Mouse (Mus musculus): ENCODE data around the gene Cd40.

DNA sequence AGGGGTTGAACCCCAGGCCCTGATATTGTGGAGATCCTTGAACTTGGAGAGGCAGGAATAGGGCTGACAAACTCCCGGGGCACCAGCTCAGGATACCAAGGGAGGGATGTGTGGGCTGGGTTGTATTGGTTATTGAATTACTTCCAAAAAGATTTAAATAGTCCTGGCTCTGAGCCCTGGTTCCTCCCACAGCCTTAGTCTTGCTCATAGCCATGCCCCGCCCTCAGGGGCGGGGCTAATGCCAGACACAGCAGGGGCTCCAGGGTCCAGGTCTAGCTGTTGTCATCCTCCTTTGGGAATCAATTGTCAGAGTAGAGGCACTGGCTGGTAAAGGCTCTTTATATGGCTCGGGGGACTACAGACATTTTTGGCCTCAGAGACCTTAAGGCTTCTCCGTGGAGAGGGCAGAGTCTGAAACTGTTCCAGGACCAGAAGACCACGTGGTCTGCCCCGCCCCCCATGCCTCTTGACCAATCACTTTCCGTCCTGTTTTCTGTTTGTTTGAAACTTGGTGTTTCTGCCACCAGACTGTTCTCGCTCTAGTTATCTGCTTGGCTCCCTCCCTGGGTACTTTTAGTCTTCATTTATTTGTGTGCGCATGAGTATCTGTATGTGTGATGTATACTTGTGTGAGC is 65.9 kb downstream of the Cd40 start:
- no peak for TF ChIP-seq CTCF (IDR thresholded peaks at IDR 0.05; ENCODE audit: low read depth)
- TF ChIP-seq EP300 (IDR thresholded peaks at IDR 0.05; ENCODE audit: low read depth) = no peak
